Mouse (Mus musculus): ENCODE results near the gene Npas3. TPM values are rescaled to one million over a fixed set of nuclear protein-coding genes. Genes with fewer than 3 reads are reported as not detected.

Gene Npas3
- polyA plus RNA-seq, 1 experiment from 2014 or later = 25.9 TPM

GRCm38 (mm10) chr12:53719896-53720295 lies 471.4 kb downstream of the Npas3 start:
- H3K36me3 ChIP-seq (replicated peaks; ENCODE audit: control insufficient read depth, insufficient read depth) = no peaks in the 10 kb centered on the region
- H3K4me1 ChIP-seq (replicated peaks; ENCODE audit: control insufficient read depth, insufficient read depth, low read length) = no peaks in the 10 kb centered on the region
- WGBS = 57% methylated on average over 6 of the region's 6 CpGs
- ATAC-seq (ENCODE audit: low FRiP score) (no peak), DNase-seq (ENCODE audit: low spot score) (no peak)
- no peaks in the 10 kb centered on the region for H3K27me3 ChIP-seq (ENCODE audit: control insufficient read depth, insufficient read depth, low read length)
- H3K4me2 ChIP-seq (replicated peaks) = no peak overlapping the region
- H3K9ac ChIP-seq = no peak overlapping the region
- H3K9me3 ChIP-seq (ENCODE audit: control insufficient read depth, low read length) = no peaks in the 10 kb centered on the region
- H3K27ac ChIP-seq = no peak overlapping the region
- no peak overlapping the region for H3K4me3 ChIP-seq (replicated peaks; ENCODE audit: low read length)

- Histone ChIP-seq H3K4me2 (replicated peaks) (no peak overlapping the region), H3K27me3 (ENCODE audit: control insufficient read depth, insufficient read depth, low read length) (no peaks in the 10 kb centered on the region), H3K4me1 (replicated peaks; ENCODE audit: control insufficient read depth, insufficient read depth, low read length) (no peaks in the 10 kb centered on the region), H3K9ac (no peak overlapping the region), H3K4me3 (replicated peaks; ENCODE audit: low read length) (no peak overlapping the region), H3K27ac (no peak overlapping the region), H3K36me3 (replicated peaks; ENCODE audit: control insufficient read depth, insufficient read depth) (no peaks in the 10 kb centered on the region), H3K9me3 (ENCODE audit: control insufficient read depth, low read length) (no peaks in the 10 kb centered on the region)
- ATAC-seq (ENCODE audit: low FRiP score) (no peak), DNase-seq (ENCODE audit: low spot score) (no peak)
- WGBS = 86% methylated on average over 7 of the region's 7 CpGs
Measured at GRCm38 (mm10) chr12:53722156-53722555, 473.7 kb downstream of the Npas3 start.

- Histone ChIP-seq H3K4me3 (replicated peaks; ENCODE audit: low read length) (no peak overlapping the region), H3K4me2 (replicated peaks) (no peak overlapping the region), H3K9ac (no peak overlapping the region), H3K4me1 (replicated peaks; ENCODE audit: control insufficient read depth, insufficient read depth, low read length) (no peaks in the 10 kb centered on the region), H3K36me3 (replicated peaks; ENCODE audit: control insufficient read depth, insufficient read depth) (no peaks in the 10 kb centered on the region), H3K27me3 (ENCODE audit: control insufficient read depth, insufficient read depth, low read length) (no peaks in the 10 kb centered on the region), H3K27ac (no peak overlapping the region), H3K9me3 (ENCODE audit: control insufficient read depth, low read length) (no peaks in the 10 kb centered on the region)
- ATAC-seq (ENCODE audit: low FRiP score) (no peak), DNase-seq (ENCODE audit: low spot score) (no peak)
- WGBS = 88% methylated on average over 15 of the region's 15 CpGs
Measured at GRCm38 (mm10) chr12:53722718-53723698, 474.5 kb downstream of the Npas3 start.

GRCm38 (mm10) chr12:53729275-53729674 lies 480.8 kb downstream of the Npas3 start:
- H3K36me3 ChIP-seq (replicated peaks; ENCODE audit: control insufficient read depth, insufficient read depth) = no peaks in the 10 kb centered on the region
- WGBS = 78% methylated on average over 5 of the region's 5 CpGs
- DNase-seq (ENCODE audit: low spot score) = no peak
- no peaks in the 10 kb centered on the region for H3K4me1 ChIP-seq (replicated peaks; ENCODE audit: control insufficient read depth, insufficient read depth, low read length)
- H3K27me3 ChIP-seq (ENCODE audit: control insufficient read depth, insufficient read depth, low read length) = no peaks in the 10 kb centered on the region
- H3K9ac ChIP-seq = no peak overlapping the region
- no peak overlapping the region for H3K27ac ChIP-seq
- no peak for ATAC-seq (ENCODE audit: low FRiP score)
- H3K4me2 ChIP-seq (replicated peaks) = no peak overlapping the region
- no peaks in the 10 kb centered on the region for H3K9me3 ChIP-seq (ENCODE audit: control insufficient read depth, low read length)
- H3K4me3 ChIP-seq (replicated peaks; ENCODE audit: low read length) = no peak overlapping the region

- Histone ChIP-seq H3K4me1 (replicated peaks; ENCODE audit: control insufficient read depth, insufficient read depth, low read length) (peaks cover 11% of the 10 kb centered on the region), H3K9ac (no peak overlapping the region), H3K36me3 (replicated peaks; ENCODE audit: control insufficient read depth, insufficient read depth) (no peaks in the 10 kb centered on the region), H3K27me3 (ENCODE audit: control insufficient read depth, insufficient read depth, low read length) (no peaks in the 10 kb centered on the region), H3K4me2 (replicated peaks) (0 out of 2 replicates have a peak overlapping the region, but pooled peaks have one; percentile 10), H3K9me3 (ENCODE audit: control insufficient read depth, low read length) (no peaks in the 10 kb centered on the region), H3K27ac (0 out of 2 replicates have a peak overlapping the region, but pooled peaks have one; percentile 38), H3K4me3 (replicated peaks; ENCODE audit: low read length) (no peak overlapping the region)
- no peak for DNase-seq (ENCODE audit: low spot score)
- WGBS = 30% methylated on average over 16 of the region's 16 CpGs
- no peak for ATAC-seq (ENCODE audit: low FRiP score)
Measured at GRCm38 (mm10) chr12:53738549-53739292, 490.2 kb downstream of the Npas3 start.

GRCm38 (mm10) chr12:53746653-53747052 lies 498.2 kb downstream of the Npas3 start:
- H3K4me3 ChIP-seq (replicated peaks; ENCODE audit: low read length) = no peak overlapping the region
- DNase-seq (ENCODE audit: low spot score) (no peak), ATAC-seq (ENCODE audit: low FRiP score) (no peak)
- no peak overlapping the region for H3K9ac ChIP-seq
- no peak overlapping the region for H3K27ac ChIP-seq
- no peak overlapping the region for H3K4me2 ChIP-seq (replicated peaks)
- 0 out of 2 replicates have a peak, but pooled peaks cover 21% of the 10 kb centered on the region for H3K4me1 ChIP-seq (replicated peaks; ENCODE audit: control insufficient read depth, insufficient read depth, low read length)
- WGBS = 40% methylated on average over 5 of the region's 5 CpGs
- no peaks in the 10 kb centered on the region for H3K9me3 ChIP-seq (ENCODE audit: control insufficient read depth, low read length)
- H3K36me3 ChIP-seq (replicated peaks; ENCODE audit: control insufficient read depth, insufficient read depth) = no peaks in the 10 kb centered on the region
- H3K27me3 ChIP-seq (ENCODE audit: control insufficient read depth, insufficient read depth, low read length) = no peaks in the 10 kb centered on the region

GRCm38 (mm10) chr12:53749375-53749774 lies 500.9 kb downstream of the Npas3 start:
- no peak overlapping the region for H3K27ac ChIP-seq
- 54% methylated on average over 4 of the region's 4 CpGs for WGBS
- no peak overlapping the region for H3K4me3 ChIP-seq (replicated peaks; ENCODE audit: low read length)
- H3K36me3 ChIP-seq (replicated peaks; ENCODE audit: control insufficient read depth, insufficient read depth) = no peaks in the 10 kb centered on the region
- ATAC-seq (ENCODE audit: low FRiP score) (peak; percentile 61; the same call in 1 of the 2 replicates), DNase-seq (ENCODE audit: low spot score) (no peak)
- H3K4me2 ChIP-seq (replicated peaks) = no peak overlapping the region
- H3K4me1 ChIP-seq (replicated peaks; ENCODE audit: control insufficient read depth, insufficient read depth, low read length) = peaks cover 40% of the 10 kb centered on the region
- H3K27me3 ChIP-seq (ENCODE audit: control insufficient read depth, insufficient read depth, low read length) = no peaks in the 10 kb centered on the region
- H3K9me3 ChIP-seq (ENCODE audit: control insufficient read depth, low read length) = no peaks in the 10 kb centered on the region
- H3K9ac ChIP-seq = no peak overlapping the region

GRCm38 (mm10) chr12:53752281-53753072 lies 504.0 kb downstream of the Npas3 start:
- ATAC-seq (ENCODE audit: low FRiP score) (no peak), DNase-seq (ENCODE audit: low spot score) (no peak)
- WGBS = 67% methylated on average over 13 of the region's 13 CpGs
- Histone ChIP-seq H3K4me1 (replicated peaks; ENCODE audit: control insufficient read depth, insufficient read depth, low read length) (peaks cover 35% of the 10 kb centered on the region), H3K4me3 (replicated peaks; ENCODE audit: low read length) (no peak overlapping the region), H3K36me3 (replicated peaks; ENCODE audit: control insufficient read depth, insufficient read depth) (no peaks in the 10 kb centered on the region), H3K9ac (no peak overlapping the region), H3K9me3 (ENCODE audit: control insufficient read depth, low read length) (no peaks in the 10 kb centered on the region), H3K27me3 (ENCODE audit: control insufficient read depth, insufficient read depth, low read length) (no peaks in the 10 kb centered on the region), H3K4me2 (replicated peaks) (no peak overlapping the region), H3K27ac (0 out of 2 replicates have a peak overlapping the region, but pooled peaks have one; percentile 39)

Data from hindbrain, embryonic 14.5 days (tissue).